In the genomic region with DNA sequence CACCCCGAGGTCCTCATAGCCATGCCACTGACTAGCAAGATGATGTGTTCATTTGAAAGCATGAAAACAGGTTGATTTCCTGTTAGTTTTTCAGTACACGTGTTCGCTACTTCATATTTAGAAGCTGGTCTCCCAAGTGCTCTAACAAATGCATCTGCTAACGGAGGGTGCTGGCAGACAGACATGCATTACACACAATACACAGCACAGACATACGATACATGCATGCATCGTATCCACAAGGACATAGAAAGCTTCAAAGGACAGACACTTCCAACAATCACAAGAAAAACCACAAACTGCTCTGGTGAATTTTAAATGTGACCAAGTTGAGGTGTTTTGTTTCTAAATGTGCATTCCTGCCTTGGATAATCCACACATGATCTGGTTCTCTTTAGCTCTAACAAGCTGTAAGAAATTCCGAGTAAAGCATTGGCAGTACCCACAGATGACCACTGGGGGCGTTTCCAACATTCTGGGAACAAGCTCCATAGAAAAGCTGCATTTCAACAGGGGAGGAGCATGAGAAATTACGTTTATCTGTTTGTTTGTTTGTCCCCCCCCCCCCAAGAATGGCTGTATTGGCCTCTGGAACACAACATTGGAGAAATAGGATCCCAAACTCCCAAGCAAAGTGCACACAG, we compare ENCODE assay signal across 9 mouse cellular contexts. TPM values are rescaled to one million over a fixed set of nuclear protein-coding genes. Genes with fewer than 3 reads are reported as not detected.
A peak's percentile ranks its signal among the peaks of the same experiment; 100 is the strongest.
DNase-seq lines count a peak whose midpoint lies in the region; ATAC-seq lines count a peak whose summit lies in the region.
"Had no signal": no experiment of that assay in that cellular context is flagged by ENCODE, and none has a peak within 500 bp of the region (broad histone marks: within the 10 kb centered on the region; RNA-seq: fewer than 3 reads in every experiment).

No protein-coding gene starts in this region.

- ATAC-seq in kidney, embryonic 15.5 days (replicated peaks; ENCODE audit: low FRiP score) = no peak
- peak; percentile 77 for ATAC-seq in common myeloid progenitor, adult 5-6 weeks (replicated peaks; ENCODE audit: low read depth, poor library complexity, severe bottlenecking)
- 0 out of 2 replicates have a peak, but pooled peaks have one; percentile 66 for ATAC-seq in neural tube, embryonic 14.5 days (ENCODE audit: low read depth)
- no peak; the same call in 1 of the 2 replicates for ATAC-seq in erythroid progenitor cell, adult 5-6 weeks (replicated peaks; ENCODE audit: low FRiP score, poor library complexity, severe bottlenecking)

- peak; percentile 52 for DNase-seq in kidney, adult 18-20 months
- DNase-seq in Muller cell, postnatal 12 days (ENCODE audit: inconsistent ontology term) = peak; percentile 31
- DNase-seq in heart, postnatal 14 days = peak; percentile 15 to 57
- DNase-seq in left cerebral cortex, postnatal 25 days (ENCODE audit: low spot score in 2 of 2) = peak; percentile 62 to 84

- no peaks in the 10 kb centered on the region for H3K4me1 ChIP-seq in kidney, embryonic 15.5 days
- H3K4me1 ChIP-seq in neural tube, embryonic 14.5 days (ENCODE audit: control insufficient read depth, insufficient read depth, low read length) = no peaks in the 10 kb centered on the region
- H3K4me1 ChIP-seq: embryonic facial prominence, embryonic 12.5 days had no signal

- H3K9me3 ChIP-seq in kidney, embryonic 15.5 days (replicated peaks) = no peaks in the 10 kb centered on the region
- no peaks in the 10 kb centered on the region for H3K9me3 ChIP-seq in neural tube, embryonic 14.5 days (ENCODE audit: control insufficient read depth, low read length)
- H3K9me3 ChIP-seq: embryonic facial prominence, embryonic 12.5 days had no signal

- no peaks in the 10 kb centered on the region for H3K27me3 ChIP-seq in kidney, embryonic 15.5 days
- H3K27me3 ChIP-seq in neural tube, embryonic 14.5 days (ENCODE audit: control insufficient read depth, insufficient read depth, low read length) = no peaks in the 10 kb centered on the region
- H3K27me3 ChIP-seq: embryonic facial prominence, embryonic 12.5 days had no signal

- H3K27ac ChIP-seq in kidney, embryonic 15.5 days = no peak overlapping the region
- H3K27ac ChIP-seq in neural tube, embryonic 14.5 days (ENCODE audit: low read depth, low read length) = no peak overlapping the region
- H3K27ac ChIP-seq: embryonic facial prominence, embryonic 12.5 days had no signal

- H3K4me2 ChIP-seq in kidney, embryonic 15.5 days = no peak overlapping the region
- no peak overlapping the region for H3K4me2 ChIP-seq in neural tube, embryonic 14.5 days (ENCODE audit: low read depth, low read length)
- H3K4me2 ChIP-seq: embryonic facial prominence, embryonic 12.5 days had no signal

- 62% methylated on average over 9 of the region's 9 CpGs for WGBS in kidney, embryonic 15.5 days
- 65% methylated on average over 9 of the region's 9 CpGs for WGBS in neural tube, embryonic 14.5 days

- H3K36me3 ChIP-seq in kidney, embryonic 15.5 days = no peaks in the 10 kb centered on the region
- no peaks in the 10 kb centered on the region for H3K36me3 ChIP-seq in neural tube, embryonic 14.5 days (ENCODE audit: control insufficient read depth, insufficient read depth, low read length)
- H3K36me3 ChIP-seq: embryonic facial prominence, embryonic 12.5 days had no signal

- H3K9ac ChIP-seq in kidney, embryonic 15.5 days = no peak overlapping the region
- H3K9ac ChIP-seq in neural tube, embryonic 14.5 days (replicated peaks; ENCODE audit: low read depth, low read length) = no peak overlapping the region
- H3K9ac ChIP-seq: embryonic facial prominence, embryonic 12.5 days had no signal

- intact Hi-C loops in heart, postnatal 14 days (cut with DNase I) = no loop called here
- intact Hi-C loops in left cerebral cortex, postnatal 25 days (cut with DNase I) = loop anchor here (5.0 kb wide), 1 partner anchor 75 kb away; the partner anchor contains the start of gene Zcchc9

- no peak overlapping the region for H3K4me3 ChIP-seq in kidney, embryonic 15.5 days (replicated peaks)
- H3K4me3 ChIP-seq in neural tube, embryonic 14.5 days (ENCODE audit: low read depth, low read length) = no peak overlapping the region
- H3K4me3 ChIP-seq: embryonic facial prominence, embryonic 12.5 days had no signal

RNA-seq across cellular contexts. Expression of gene Ckmt2, which starts 5.3 kb away (rescaled TPM):
- 0.78 and 1.3 TPM in 2 replicates for polyA plus RNA-seq in kidney, embryonic 15.5 days (2015; fragmentation: Nextera tagmentation; extraction: Ambion mirVana)
- total RNA-seq in common myeloid progenitor, adult 5-6 weeks (2017) = not detected in 2 replicates
- total RNA-seq in heart, postnatal 14 days (2021) = 1,000 to 10,000 TPM; 1,659 to 1,754 TPM
- not detected for total RNA-seq in left cerebral cortex, postnatal 25 days (2021)
- polyA plus RNA-seq in neural tube, embryonic 14.5 days (2014; fragmentation: Nextera tagmentation; extraction: Ambion mirVana) = not detected in 2 replicates
- total RNA-seq in erythroid progenitor cell, adult 5-6 weeks (2015; ENCODE audit: low replicate concordance) = not detected in 2 replicates
- total RNA-seq in erythroid progenitor cell, adult 5-6 weeks (2017; ENCODE audit: low replicate concordance) = not detected in 2 replicates
- polyA plus RNA-seq: embryonic facial prominence, embryonic 12.5 days had no signal

Comparison
In these comparisons a context has a peak if more than half of its experiments do, and no peak if none do; other contexts are left out.
1. ATAC-seq: peak in common myeloid progenitor, adult 5-6 weeks (single experiment) and neural tube, embryonic 14.5 days (single experiment); none in kidney, embryonic 15.5 days (single experiment) and erythroid progenitor cell, adult 5-6 weeks (single experiment).
2. RNA of gene Ckmt2, which starts 5.3 kb away (total RNA-seq): 1,659 to 1,754 TPM in heart, postnatal 14 days; not detected in left cerebral cortex, postnatal 25 days, not detected in common myeloid progenitor, adult 5-6 weeks and not detected in erythroid progenitor cell, adult 5-6 weeks; every median in the first group is over 1,000 times any median in the second.
3. Peak in every context shown above with its lines, with median percentiles within 50 percentile points of each other: DNase-seq.